Mouse (Mus musculus) frontal cortex, adult (tissue): ENCODE results near the gene Phex.
A peak's percentile ranks its signal among the peaks of the same experiment; 100 is the strongest.

Experiments
- ATAC-seq: cut with Nextera tagmentation; 2 replicates; pipeline ENCODE4 v1.9.2; 2017; ENCODE audit warnings: mild to moderate bottlenecking, moderate library complexity, mixed read lengths; ENCODE audit not compliant: low TSS enrichment

Phex gene

DNA sequence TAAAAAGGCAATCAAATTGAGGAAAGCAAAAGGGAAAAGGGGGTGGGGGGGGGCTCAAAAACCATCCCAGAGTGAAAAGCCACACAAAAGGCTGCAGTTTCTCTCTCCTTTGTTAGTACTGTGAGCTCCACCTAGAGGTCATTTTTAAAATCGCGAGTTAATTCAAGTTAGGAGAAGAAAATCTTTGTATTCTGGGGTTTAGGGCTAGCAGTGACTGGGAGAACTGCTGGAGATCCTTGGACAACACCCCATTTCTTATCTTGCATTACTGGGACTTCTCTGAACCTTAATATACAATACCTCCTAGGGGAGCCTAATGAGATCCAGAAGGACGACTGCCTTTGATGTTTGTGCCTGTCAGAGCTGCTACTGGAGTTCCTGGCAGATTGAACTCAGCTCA is 107.7 kb downstream of the Phex start:
- ATAC-seq: peak; percentile 85

DNA sequence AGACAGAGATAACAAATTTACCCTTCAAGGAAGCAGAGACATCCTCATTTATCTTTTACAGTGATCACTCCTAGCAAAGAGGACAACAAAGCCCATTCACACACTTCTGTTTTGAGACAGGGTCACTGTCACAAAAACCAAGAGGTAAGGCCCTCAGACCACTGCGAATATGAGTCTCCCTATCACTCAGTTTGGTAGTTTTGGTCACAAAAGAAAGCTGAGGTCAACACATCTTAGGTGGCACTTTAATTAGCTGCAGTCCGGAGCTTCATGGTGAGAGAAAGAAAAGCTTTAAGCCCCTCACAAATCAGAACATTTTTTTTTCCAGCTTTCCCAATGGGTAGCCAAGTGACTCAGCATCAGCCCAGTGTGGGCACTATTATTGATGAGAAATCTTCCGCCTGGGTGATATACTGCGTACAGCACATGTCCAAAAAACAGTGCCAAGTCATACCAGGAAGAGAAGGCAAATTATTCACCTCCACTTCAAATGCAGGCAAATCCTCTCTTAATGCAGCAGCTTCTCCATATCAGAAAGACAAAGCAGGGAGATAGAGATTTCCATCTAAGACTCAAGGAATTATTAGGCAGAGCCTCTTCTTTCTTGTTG is 108.2 kb downstream of the Phex start:
- no peak for ATAC-seq

DNA sequence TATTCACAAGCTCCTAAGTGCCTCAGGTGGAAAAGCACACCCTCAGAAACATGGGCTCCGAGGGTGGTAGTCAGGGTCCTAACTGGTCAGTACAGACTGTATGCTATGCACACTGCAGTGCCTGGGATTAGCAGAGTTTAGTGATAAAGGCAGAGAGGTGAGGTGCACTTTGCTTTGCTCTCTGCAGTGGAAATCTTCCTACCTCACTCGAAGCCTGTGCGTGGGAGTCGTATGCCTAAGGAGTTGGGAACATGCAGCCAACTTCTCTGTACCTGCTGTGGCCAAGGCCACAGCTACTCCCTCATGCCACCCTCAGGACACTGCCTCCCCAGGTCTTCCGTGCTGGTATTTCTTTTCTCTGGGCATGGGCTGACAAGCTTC is 109.3 kb downstream of the Phex start:
- ATAC-seq: peak; percentile 79

DNA sequence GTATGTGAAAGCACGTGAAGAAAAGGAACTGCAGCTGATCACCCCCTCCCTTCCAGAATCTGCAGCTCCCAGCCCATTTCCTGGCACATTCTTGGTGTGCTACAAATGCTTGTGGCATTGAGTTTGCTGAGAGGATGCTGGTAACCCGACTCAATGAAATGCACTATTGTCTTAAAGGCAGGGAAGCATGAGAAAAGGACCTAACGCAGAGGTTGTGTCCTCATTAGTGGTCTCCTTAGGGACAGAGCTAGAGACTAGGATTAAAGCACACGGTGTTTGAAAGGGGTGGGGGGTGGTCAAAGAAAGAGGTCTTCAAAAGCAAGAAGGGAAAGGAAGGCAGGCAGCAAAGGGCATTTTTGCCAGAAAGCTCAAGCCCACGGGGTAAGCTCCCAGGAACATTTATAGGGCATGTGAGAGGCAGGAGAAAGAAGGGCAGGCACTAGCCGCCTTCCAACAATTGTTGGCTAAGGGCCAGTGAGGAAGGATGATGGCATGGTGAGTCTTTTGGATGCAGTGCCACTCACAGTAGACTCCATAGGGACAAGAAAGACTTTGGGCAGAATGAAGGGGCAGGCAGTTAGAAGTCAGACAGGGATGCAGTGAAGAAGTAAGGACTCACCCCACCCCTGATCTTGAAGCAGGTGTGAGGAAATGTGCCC is 109.8 kb downstream of the Phex start:
- ATAC-seq: peak; percentile 34; the same call in 1 of the 2 replicates

DNA sequence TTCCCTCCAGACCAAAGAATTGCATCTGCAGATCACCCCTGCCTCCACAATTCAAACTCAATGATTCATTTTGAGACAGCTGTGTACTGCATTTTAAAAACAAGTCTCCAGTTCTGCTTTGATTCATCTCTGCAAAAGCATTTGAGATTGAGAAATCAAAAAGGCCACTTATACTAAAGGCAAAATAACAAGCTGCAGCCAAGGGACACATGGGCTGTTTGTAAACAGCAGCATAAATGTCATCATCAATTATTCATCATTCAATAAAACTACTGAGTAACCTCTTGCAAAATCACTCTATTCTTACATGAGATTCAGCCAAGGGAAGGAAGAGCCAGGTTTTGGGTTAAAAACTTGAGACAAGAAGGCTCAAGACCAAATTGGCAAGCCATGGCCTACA is 122.7 kb downstream of the Phex start:
- ATAC-seq: no peak

DNA sequence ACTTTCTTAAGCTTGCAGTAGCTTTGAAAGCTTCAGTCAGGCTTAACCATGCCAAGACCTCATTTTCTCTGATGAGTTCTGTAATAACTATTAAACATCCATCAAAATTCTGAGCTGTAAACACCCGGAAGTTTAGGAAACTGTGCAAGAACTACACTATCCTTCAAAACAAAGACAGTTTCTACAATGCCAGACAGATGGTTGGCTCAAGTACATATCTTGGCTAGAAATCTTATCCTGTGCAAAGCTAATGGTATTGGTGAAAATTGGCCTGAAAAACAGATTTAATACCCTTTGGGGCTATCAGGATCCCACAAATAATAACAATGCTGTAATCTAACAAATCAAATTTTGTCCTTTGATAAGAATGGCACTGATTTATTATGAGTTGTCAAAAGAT is 138.5 kb downstream of the Phex start:
- no peak for ATAC-seq

DNA sequence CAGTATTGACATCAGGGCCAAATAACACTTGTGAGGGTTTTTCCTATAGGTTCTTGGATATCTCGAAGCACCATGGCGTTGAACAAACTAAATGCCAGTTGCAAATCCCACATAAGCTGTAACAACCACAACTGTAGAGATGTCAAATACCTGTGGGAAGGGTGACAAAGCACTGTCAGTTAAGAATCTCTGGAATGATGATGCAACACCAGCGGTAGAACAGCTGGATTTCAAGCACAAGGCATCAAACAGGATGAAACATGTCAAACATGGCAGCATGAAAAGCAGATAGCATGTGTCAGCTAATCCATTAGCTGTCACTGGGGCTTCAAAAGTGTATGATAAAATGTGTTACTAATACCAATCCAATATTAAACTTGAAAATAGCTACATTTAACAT is 141.8 kb downstream of the Phex start:
- ATAC-seq: no peak

DNA sequence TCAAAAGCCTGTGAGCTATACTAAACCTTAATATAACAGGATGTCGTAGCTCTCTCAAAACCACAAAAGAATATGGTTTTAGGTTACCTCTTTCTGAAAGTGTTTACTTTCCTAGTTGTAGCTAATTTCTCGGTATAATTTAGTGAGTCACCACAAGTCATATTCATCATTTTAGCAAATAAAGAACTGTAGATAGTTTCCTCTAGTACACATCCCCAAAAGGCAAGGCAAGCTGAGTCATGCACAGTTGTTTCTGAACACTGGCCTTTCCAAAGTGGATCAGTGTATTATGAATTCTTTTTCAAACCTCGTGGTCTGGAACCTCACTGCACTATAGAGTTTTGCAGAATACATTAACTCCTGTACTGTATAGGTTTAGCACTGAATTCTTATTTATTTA is 143.5 kb downstream of the Phex start:
- ATAC-seq: no peak

DNA sequence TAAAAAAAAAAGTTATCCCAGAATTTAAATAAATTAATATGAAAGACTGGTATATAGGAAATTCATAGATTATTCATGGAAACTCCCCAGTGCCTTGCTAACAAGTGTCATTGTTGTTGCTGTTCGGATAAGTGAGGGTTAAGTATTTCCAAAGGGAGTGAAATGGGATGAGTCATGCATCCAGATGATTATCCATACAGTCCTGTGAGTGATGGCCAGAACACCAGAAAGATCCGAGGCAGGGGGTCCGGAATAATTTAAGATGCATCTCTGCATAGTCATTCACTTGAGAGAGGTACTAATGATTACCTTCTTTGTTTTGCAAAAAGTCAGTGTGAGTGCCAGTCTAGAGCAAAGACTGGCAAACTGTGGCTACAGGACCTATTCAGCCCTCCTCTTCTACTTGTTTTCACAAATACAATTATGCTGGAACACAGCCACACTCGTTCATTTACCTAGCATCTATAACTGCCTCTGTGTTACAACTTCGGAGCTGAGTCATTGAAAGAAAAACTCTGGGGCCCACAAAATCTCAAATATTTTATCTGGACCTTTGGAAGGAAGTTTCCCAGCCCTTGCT is 145.3 kb downstream of the Phex start:
- ATAC-seq: no peak

DNA sequence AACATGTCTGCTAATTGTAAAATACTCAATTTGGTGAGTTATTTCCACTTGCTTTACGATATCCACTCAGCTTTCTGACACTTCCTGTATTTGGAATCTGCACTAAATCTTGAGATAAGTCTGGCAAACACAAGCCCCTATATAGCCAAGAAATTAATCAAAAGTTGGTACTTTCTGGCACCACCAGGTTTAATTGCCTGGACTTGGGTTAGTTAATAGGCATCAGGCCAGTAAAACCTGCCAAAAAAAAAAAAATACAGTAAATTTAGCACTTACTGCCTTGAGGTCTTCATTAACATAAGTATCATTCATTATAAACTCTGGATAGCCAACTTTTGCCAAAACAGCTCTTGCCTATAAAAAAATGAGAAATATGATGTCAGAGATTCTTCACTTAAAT is 147.0 kb downstream of the Phex start:
- no peak for ATAC-seq

DNA sequence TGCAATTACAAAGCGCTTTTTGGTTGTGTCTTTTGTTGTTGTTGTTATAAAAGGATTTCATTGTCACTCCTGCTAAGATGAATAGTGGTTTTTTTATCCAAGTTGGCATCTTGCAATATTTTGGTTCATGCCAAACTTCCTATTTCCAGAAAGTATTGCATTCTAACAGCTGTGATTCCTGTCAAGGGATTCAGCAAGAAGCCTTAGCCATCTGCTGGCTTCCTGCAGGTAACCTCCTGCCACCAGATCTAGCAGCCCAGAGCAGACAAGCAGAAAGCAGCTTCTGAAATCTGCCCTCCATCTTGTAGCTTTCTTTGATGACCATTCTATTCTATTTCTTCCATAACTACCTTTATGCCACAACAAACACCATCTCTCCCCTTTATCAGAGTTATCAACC is 212.4 kb downstream of the Phex start:
- ATAC-seq: no peak

DNA sequence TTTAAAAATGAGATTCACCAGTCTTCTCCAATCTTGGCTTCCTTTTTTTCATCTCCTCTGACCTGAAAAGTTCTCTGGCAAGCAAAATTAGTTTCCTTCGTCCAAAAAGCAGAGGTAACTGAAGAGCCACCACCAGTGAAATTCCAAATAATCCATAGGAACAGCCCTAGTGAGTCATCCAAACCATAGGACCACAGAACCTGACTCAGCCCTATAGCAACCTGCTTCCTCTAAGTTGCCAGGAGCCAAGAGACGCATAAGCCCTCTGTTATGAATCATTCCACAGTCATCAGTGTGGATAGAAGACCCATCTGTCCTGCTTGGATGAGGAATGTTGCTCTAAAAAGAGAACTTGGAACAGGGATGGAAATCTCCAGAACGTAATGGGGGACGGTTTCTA is 230.9 kb downstream of the Phex start:
- ATAC-seq: peak; percentile 100

DNA sequence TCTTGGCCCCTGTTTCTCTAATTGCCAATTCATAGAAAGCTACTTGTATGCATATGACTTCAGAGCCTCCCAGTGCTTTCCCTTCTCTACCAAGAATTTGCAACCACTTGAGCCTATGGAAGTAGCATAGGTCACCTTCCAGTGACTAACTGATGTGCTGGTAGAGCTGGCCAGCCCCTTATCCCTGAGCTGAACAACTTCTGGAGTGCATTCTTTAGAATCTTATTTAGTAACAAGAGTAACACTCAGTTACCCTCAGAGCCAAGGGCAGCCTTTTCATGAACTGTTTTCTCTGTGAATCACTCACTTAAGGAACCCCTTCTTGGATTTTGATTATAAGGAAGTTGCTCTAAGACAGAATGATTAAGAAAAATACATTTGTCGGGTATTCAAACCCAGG is 234.3 kb downstream of the Phex start:
- ATAC-seq: no peak

DNA sequence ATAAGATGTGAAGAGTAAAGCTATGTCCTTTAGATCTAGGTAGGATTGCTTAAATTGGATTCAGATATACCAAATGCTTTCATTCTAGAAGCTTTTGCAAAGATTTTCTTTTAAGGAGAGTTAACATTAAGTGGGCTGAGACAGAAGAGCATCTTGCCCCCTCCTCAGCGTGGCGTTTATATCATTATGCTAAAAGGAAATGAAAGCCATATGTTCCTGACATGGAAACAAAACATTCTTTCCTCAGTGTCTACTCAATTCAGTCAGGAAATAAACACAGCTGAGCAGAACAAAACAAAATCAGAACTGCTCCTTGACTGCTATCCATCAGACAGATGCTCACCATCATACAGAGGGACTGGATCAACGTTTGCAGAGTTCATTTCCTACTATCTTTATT is 251.0 kb downstream of the Phex start:
- ATAC-seq: no peak

DNA sequence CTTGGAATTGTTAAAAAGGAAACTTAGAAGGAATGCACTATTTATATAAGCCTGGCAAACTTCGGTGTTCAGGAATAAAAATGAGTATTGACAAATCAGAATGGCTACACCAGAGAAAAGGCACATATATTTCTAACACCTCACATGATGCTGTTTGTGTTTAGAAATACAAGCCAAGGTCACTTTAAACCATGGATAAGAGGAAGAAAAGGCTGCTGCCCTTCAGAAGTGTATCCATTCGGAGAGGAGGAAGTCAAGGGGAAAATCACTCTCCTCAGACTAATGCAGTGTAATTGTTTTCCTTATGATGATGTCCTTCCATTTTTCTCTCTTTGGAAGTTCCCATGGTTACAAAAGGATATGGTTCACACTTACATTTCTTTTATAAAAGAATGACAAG is 251.7 kb downstream of the Phex start:
- ATAC-seq: no peak

DNA sequence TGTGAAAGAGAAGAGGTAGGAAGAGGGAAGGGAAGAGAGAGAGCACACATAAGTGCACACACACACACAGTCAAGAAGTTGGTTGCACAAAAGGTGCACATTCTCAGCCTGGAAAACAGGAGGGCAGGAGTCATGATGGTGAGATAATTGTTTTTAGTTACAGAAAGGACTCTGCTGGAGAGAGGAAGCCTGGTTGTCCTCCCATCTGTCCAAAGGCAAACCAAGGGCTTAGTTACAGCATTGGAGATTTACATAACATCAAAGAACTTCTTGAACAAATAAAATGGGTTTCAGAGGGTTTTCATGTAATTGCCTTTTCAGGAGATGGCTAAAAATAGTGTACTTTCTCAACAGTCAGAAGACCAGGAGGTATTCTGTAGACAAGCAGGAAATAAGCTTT is 270.4 kb downstream of the Phex start:
- no peak for ATAC-seq

DNA sequence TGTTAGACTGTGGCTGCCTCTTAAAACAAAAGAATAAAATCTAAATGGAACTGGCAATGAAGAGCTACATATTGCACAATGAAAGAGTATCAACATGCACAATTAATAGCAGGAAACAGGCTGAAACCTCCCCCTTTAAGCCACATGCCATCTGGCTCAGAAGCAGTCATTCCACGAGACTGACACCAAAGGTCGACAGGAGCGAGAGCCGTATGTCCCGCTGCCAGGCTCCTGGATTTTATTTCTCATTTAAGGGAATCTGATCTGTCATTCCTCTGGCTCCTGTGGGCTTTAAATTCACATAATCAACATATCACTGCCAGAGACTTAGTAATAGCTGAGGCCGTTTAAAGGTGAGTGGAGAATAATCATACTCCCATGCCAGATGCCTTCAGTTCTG is 275.5 kb downstream of the Phex start:
- no peak for ATAC-seq
